Mouse (Mus musculus): ENCODE data around the gene 4933427I04Rik. TPM values are rescaled to one million over a fixed set of nuclear protein-coding genes. Genes with fewer than 3 reads are reported as not detected.

The 4933427I04Rik gene
- 0.19 TPM in 1 of 2 replicates, not detected in the other for polyA plus RNA-seq (2014; fragmentation: Nextera tagmentation; extraction: Ambion mirVana)

DNA sequence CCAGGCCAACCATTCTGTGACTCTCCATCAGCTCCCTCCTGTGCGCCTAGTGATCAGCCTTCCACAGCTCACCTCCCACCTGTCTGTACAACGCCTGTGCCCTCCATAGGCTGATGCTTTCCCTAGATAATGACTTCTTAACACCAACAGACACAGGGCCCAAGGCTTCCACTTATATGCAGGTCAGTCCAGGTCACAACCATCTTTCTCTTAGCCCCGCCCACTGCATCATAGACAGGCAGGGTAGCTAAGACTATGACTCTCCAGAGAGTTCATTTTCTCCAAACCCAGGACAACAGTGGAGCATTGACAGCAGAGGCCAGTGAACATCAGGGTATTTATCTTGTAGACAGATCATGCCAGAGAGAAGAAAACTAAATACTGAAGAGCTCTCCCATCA lies at the start of gene 4933427I04Rik:
4933427I04Rik (plus strand) TSS at position 301 of the 400 bp plus-strand sequence.
- no peak within 1 kb of the TSS for H3K4me3 ChIP-seq (ENCODE audit: low read depth, low read length)
- no peaks in the 10 kb centered on the region for H3K4me1 ChIP-seq (replicated peaks; ENCODE audit: control insufficient read depth, insufficient read depth, low read length)
- H3K9ac ChIP-seq (ENCODE audit: low read length) = no peak within 1 kb of the TSS
- no peaks in the 10 kb centered on the region for H3K36me3 ChIP-seq (ENCODE audit: control insufficient read depth, insufficient read depth, low read length)
- DNase-seq (ENCODE audit: low spot score) (no peak), ATAC-seq (replicated peaks; ENCODE audit: low FRiP score, low TSS enrichment, low read depth) (no peak)
- H3K27me3 ChIP-seq (replicated peaks; ENCODE audit: control insufficient read depth, insufficient read depth, low read length) = no peaks in the 10 kb centered on the region
- WGBS = 85% methylated on average over 3 of the region's 3 CpGs
- H3K4me2 ChIP-seq (ENCODE audit: low read length) = no peak within 1 kb of the TSS
- no peak within 1 kb of the TSS for H3K27ac ChIP-seq (ENCODE audit: low read depth)
- H3K9me3 ChIP-seq (ENCODE audit: control insufficient read depth, low read length) = no peaks in the 10 kb centered on the region

GRCm38 (mm10) chr4:123810475-123811295 lies 48.8 kb upstream of the 4933427I04Rik start:
- DNase-seq (ENCODE audit: low spot score) (no peak), ATAC-seq (replicated peaks; ENCODE audit: low FRiP score, low TSS enrichment, low read depth) (no peak)
- no peak overlapping the region for H3K4me2 ChIP-seq (ENCODE audit: low read length)
- H3K4me1 ChIP-seq (replicated peaks; ENCODE audit: control insufficient read depth, insufficient read depth, low read length) = no peaks in the 10 kb centered on the region
- H3K36me3 ChIP-seq (ENCODE audit: control insufficient read depth, insufficient read depth, low read length) = no peaks in the 10 kb centered on the region
- WGBS = 86% methylated on average over 12 of the region's 12 CpGs
- H3K27me3 ChIP-seq (replicated peaks; ENCODE audit: control insufficient read depth, insufficient read depth, low read length) = no peaks in the 10 kb centered on the region
- no peak overlapping the region for H3K4me3 ChIP-seq (ENCODE audit: low read depth, low read length)
- H3K27ac ChIP-seq (ENCODE audit: low read depth) = no peak overlapping the region
- H3K9me3 ChIP-seq (ENCODE audit: control insufficient read depth, low read length) = no peaks in the 10 kb centered on the region
- H3K9ac ChIP-seq (ENCODE audit: low read length) = no peak overlapping the region

- DNase-seq (ENCODE audit: low spot score) (no peak), ATAC-seq (replicated peaks; ENCODE audit: low FRiP score, low TSS enrichment, low read depth) (no peak)
- H3K9me3 ChIP-seq (ENCODE audit: control insufficient read depth, low read length) = no peaks in the 10 kb centered on the region
- no peak overlapping the region for H3K4me3 ChIP-seq (ENCODE audit: low read depth, low read length)
- no peaks in the 10 kb centered on the region for H3K4me1 ChIP-seq (replicated peaks; ENCODE audit: control insufficient read depth, insufficient read depth, low read length)
- no peak overlapping the region for H3K9ac ChIP-seq (ENCODE audit: low read length)
- H3K4me2 ChIP-seq (ENCODE audit: low read length) = no peak overlapping the region
- no peaks in the 10 kb centered on the region for H3K36me3 ChIP-seq (ENCODE audit: control insufficient read depth, insufficient read depth, low read length)
- no peak overlapping the region for H3K27ac ChIP-seq (ENCODE audit: low read depth)
- 74% methylated on average over 3 of the region's 3 CpGs for WGBS
- H3K27me3 ChIP-seq (replicated peaks; ENCODE audit: control insufficient read depth, insufficient read depth, low read length) = no peaks in the 10 kb centered on the region
Measured at GRCm38 (mm10) chr4:123812525-123812924, 47.0 kb upstream of the 4933427I04Rik start.

GRCm38 (mm10) chr4:123814030-123814501 lies 45.4 kb upstream of the 4933427I04Rik start:
- H3K4me3 ChIP-seq (ENCODE audit: low read depth, low read length) = no peak overlapping the region
- DNase-seq (ENCODE audit: low spot score) (no peak), ATAC-seq (replicated peaks; ENCODE audit: low FRiP score, low TSS enrichment, low read depth) (no peak)
- H3K9ac ChIP-seq (ENCODE audit: low read length) = no peak overlapping the region
- H3K4me2 ChIP-seq (ENCODE audit: low read length) = no peak overlapping the region
- H3K4me1 ChIP-seq (replicated peaks; ENCODE audit: control insufficient read depth, insufficient read depth, low read length) = no peaks in the 10 kb centered on the region
- 57% methylated on average over 7 of the region's 7 CpGs for WGBS
- H3K36me3 ChIP-seq (ENCODE audit: control insufficient read depth, insufficient read depth, low read length) = no peaks in the 10 kb centered on the region
- H3K9me3 ChIP-seq (ENCODE audit: control insufficient read depth, low read length) = no peaks in the 10 kb centered on the region
- H3K27me3 ChIP-seq (replicated peaks; ENCODE audit: control insufficient read depth, insufficient read depth, low read length) = no peaks in the 10 kb centered on the region
- H3K27ac ChIP-seq (ENCODE audit: low read depth) = no peak overlapping the region

DNA sequence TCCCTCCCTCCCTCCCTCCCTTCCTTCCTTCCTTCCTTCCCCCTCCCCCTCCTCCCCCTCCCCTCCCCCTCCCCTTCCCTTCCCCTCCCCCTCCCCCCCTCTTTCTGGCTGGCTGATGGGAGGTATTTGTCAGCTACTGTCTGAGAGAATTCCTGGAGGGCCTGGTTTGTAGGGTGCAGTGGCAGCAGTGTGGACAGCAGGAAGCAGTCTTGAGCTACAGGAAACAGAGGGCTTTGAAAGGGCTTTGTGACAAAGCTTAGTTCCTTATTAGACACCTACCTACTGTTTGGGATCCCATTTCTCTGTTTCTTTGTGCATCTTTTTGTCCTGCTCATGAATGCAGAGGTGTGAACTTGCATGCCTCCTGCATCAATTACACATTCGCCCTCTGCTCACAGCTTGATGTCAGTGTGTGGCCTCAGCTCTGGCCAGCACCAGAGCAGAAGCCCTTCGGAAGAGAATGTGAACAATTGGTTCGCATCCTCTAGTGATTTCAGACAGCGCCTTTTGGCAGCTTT lies 40.3 kb upstream of the 4933427I04Rik start:
- Histone ChIP-seq H3K4me3 (ENCODE audit: low read depth, low read length) (no peak overlapping the region), H3K9me3 (ENCODE audit: control insufficient read depth, low read length) (no peaks in the 10 kb centered on the region), H3K27ac (ENCODE audit: low read depth) (no peak overlapping the region), H3K4me1 (replicated peaks; ENCODE audit: control insufficient read depth, insufficient read depth, low read length) (no peaks in the 10 kb centered on the region), H3K27me3 (replicated peaks; ENCODE audit: control insufficient read depth, insufficient read depth, low read length) (no peaks in the 10 kb centered on the region), H3K4me2 (ENCODE audit: low read length) (no peak overlapping the region), H3K9ac (ENCODE audit: low read length) (no peak overlapping the region), H3K36me3 (ENCODE audit: control insufficient read depth, insufficient read depth, low read length) (no peaks in the 10 kb centered on the region)
- WGBS = 47% methylated on average over 4 of the region's 4 CpGs
- DNase-seq (ENCODE audit: low spot score) (no peak), ATAC-seq (replicated peaks; ENCODE audit: low FRiP score, low TSS enrichment, low read depth) (no peak)

- ATAC-seq (replicated peaks; ENCODE audit: low FRiP score, low TSS enrichment, low read depth) (no peak), DNase-seq (ENCODE audit: low spot score) (no peak)
- H3K4me2 ChIP-seq (ENCODE audit: low read length) = no peak overlapping the region
- no peak overlapping the region for H3K4me3 ChIP-seq (ENCODE audit: low read depth, low read length)
- WGBS = 82% methylated on average over 8 of the region's 8 CpGs
- no peaks in the 10 kb centered on the region for H3K4me1 ChIP-seq (replicated peaks; ENCODE audit: control insufficient read depth, insufficient read depth, low read length)
- no peak overlapping the region for H3K9ac ChIP-seq (ENCODE audit: low read length)
- no peaks in the 10 kb centered on the region for H3K36me3 ChIP-seq (ENCODE audit: control insufficient read depth, insufficient read depth, low read length)
- H3K27ac ChIP-seq (ENCODE audit: low read depth) = no peak overlapping the region
- no peaks in the 10 kb centered on the region for H3K27me3 ChIP-seq (replicated peaks; ENCODE audit: control insufficient read depth, insufficient read depth, low read length)
- no peaks in the 10 kb centered on the region for H3K9me3 ChIP-seq (ENCODE audit: control insufficient read depth, low read length)
Measured at GRCm38 (mm10) chr4:123842126-123842525, 17.4 kb upstream of the 4933427I04Rik start.

DNA sequence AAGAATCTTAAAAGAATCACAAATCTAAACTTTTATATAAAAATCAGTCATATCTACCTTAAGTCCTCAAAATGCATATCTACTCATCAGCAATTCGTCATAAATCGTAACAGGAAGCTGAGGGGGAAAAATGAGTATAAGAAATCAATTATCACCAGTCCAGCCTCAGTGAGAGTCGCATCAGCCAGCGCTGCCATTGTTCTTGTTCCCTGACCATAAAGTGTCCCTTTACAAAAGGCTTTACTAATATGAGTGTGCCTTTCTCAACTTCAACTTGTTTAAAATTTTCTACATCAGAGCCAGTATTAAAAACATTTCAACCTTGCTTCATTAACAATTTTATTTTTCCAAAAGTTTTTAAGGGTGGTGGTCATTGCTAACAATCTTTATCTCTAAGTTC lies 2.6 kb upstream of the 4933427I04Rik start:
- H3K9me3 ChIP-seq (ENCODE audit: control insufficient read depth, low read length) = no peaks in the 10 kb centered on the region
- H3K36me3 ChIP-seq (ENCODE audit: control insufficient read depth, insufficient read depth, low read length) = no peaks in the 10 kb centered on the region
- no peak overlapping the region for H3K9ac ChIP-seq (ENCODE audit: low read length)
- no peaks in the 10 kb centered on the region for H3K4me1 ChIP-seq (replicated peaks; ENCODE audit: control insufficient read depth, insufficient read depth, low read length)
- no peak overlapping the region for H3K4me2 ChIP-seq (ENCODE audit: low read length)
- H3K27ac ChIP-seq (ENCODE audit: low read depth) = no peak overlapping the region
- WGBS = 79% methylated on average over 4 of the region's 4 CpGs
- ATAC-seq (replicated peaks; ENCODE audit: low FRiP score, low TSS enrichment, low read depth) (no peak), DNase-seq (ENCODE audit: low spot score) (no peak)
- no peak overlapping the region for H3K4me3 ChIP-seq (ENCODE audit: low read depth, low read length)
- H3K27me3 ChIP-seq (replicated peaks; ENCODE audit: control insufficient read depth, insufficient read depth, low read length) = no peaks in the 10 kb centered on the region

- no peak overlapping the region for H3K4me2 ChIP-seq (ENCODE audit: low read length)
- no peak overlapping the region for H3K9ac ChIP-seq (ENCODE audit: low read length)
- H3K4me3 ChIP-seq (ENCODE audit: low read depth, low read length) = no peak overlapping the region
- H3K4me1 ChIP-seq (replicated peaks; ENCODE audit: control insufficient read depth, insufficient read depth, low read length) = no peaks in the 10 kb centered on the region
- DNase-seq (ENCODE audit: low spot score) (no peak), ATAC-seq (replicated peaks; ENCODE audit: low FRiP score, low TSS enrichment, low read depth) (no peak)
- H3K36me3 ChIP-seq (ENCODE audit: control insufficient read depth, insufficient read depth, low read length) = no peaks in the 10 kb centered on the region
- H3K9me3 ChIP-seq (ENCODE audit: control insufficient read depth, low read length) = no peaks in the 10 kb centered on the region
- WGBS = 87% methylated on average over 7 of the region's 7 CpGs
- H3K27ac ChIP-seq (ENCODE audit: low read depth) = no peak overlapping the region
- H3K27me3 ChIP-seq (replicated peaks; ENCODE audit: control insufficient read depth, insufficient read depth, low read length) = no peaks in the 10 kb centered on the region
Measured at GRCm38 (mm10) chr4:123858090-123858489, 1.4 kb upstream of the 4933427I04Rik start.

DNA sequence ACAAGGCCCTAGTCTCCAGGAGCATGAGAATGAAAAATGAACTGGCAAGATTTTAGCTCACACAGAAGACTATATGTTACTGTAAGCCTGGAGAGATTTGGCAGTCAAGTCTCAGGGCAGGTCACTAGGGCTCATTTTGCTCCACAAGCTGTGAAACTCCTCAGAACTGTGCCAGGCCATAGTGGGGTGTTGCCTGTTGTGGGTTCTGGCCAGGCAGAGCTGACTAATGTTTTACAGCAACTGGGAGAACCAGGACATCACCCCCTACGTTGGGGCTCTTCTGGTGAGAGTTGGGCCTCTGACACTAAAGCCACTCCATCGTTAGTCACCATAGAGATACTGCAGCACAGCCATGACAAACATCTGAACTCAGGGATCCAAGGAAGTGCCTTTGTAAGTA lies 324 bp downstream of the 4933427I04Rik start:
- DNase-seq (ENCODE audit: low spot score) (no peak), ATAC-seq (replicated peaks; ENCODE audit: low FRiP score, low TSS enrichment, low read depth) (no peak)
- Histone ChIP-seq H3K4me1 (replicated peaks; ENCODE audit: control insufficient read depth, insufficient read depth, low read length) (no peaks in the 10 kb centered on the region), H3K9ac (ENCODE audit: low read length) (no peak overlapping the region), H3K9me3 (ENCODE audit: control insufficient read depth, low read length) (no peaks in the 10 kb centered on the region), H3K36me3 (ENCODE audit: control insufficient read depth, insufficient read depth, low read length) (no peaks in the 10 kb centered on the region), H3K27me3 (replicated peaks; ENCODE audit: control insufficient read depth, insufficient read depth, low read length) (no peaks in the 10 kb centered on the region), H3K27ac (ENCODE audit: low read depth) (no peak overlapping the region), H3K4me3 (ENCODE audit: low read depth, low read length) (no peak overlapping the region), H3K4me2 (ENCODE audit: low read length) (no peak overlapping the region)
- 57% methylated on average over 2 of the region's 2 CpGs for WGBS
